Mouse (Mus musculus): ENCODE measurements at regions not wholly inside any gene's neighbourhood (a gene's known extent, or its start where the extent isn't known, plus 50 kb on each side); places are given as distances from the start of the nearest gene placed in this dataset.
A peak's percentile ranks its signal among the peaks of the same experiment; 100 is the strongest.

DNA sequence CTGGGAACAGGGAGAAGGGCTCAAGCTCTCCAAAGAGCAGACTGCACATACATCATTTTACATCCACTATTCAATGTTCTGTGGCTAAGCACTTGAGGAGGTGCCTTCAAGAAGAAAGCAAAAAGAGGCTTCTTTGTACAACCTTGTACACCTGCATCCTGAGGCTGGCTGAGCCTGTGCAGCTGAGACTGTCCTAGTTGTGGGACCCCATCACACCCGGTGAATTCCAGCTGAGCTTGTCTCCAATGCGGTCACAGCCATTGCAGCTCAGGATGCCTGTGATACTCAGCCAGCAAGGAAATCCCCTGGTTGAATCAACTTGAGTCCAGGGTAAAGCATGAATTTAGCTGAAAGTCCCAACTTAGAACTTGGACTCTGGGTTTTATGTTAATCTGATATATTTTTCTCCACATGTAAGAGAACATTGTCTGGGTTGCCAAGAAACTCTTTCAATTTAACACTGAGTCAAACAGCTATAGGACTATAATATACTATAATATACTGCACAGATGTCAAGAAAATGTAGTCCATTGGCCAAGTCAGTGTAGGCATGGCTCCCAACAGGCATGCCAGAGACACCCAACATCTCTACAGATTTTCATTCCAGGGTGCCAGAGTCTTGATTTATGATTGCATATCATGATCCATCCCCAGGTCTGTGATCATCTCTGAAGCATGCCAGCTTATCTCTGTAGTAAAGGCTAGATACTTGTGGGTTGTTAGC, 599.2 kb downstream of the Pard3 start:
- DNase-seq (ENCODE audit: low spot score in 2 of 2), result no peak

DNA sequence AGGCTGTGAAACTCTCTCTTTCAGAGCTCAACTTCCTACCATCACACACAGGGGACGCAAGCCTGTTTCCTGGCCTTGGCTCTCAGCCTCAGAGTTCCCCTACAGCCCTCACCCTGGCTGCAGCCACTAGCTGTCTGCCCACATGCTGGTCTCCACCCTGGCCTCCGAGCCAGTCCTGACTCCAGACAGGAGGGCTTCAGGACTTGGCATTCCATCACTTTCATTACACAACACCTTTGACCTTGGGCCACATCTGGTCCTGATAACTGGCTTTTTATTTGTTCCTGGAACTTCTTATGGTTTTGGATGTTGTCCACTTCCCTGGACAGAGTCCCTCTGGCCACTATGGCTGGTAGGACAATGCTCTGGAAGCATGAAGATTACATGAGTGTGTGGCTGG, 602.9 kb downstream of the Pard3 start:
- no peak for DNase-seq (ENCODE audit: low spot score in 2 of 2)

GRCm38 (mm10) chr8:127668991-127669390, 605.3 kb downstream of the Pard3 start:
- DNase-seq (ENCODE audit: low spot score in 2 of 2), result no peak

DNA sequence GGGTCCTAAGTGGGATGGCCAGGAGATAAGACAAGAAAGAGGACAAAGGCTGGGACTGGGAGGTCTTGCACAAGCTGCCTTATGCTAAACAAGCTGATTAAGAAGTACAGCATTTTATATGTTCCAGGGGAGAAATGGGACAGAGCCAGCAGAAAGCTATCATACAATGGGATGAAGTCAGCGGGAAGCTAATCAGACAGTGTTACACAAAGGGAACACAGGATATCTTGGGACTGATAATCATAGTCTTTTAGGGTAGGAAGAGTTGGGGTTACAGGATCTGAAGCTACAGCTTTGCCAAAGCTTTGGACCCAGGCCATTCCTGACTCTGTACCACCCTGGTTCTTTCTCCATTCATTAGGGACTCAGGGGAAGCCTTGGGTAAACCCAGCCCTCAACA, 610.4 kb downstream of the Pard3 start:
- no peak for DNase-seq (ENCODE audit: low spot score in 2 of 2)

GRCm38 (mm10) chr8:127675377-127675776, 611.7 kb downstream of the Pard3 start:
- DNase-seq (ENCODE audit: low spot score in 2 of 2), result no peak

DNA sequence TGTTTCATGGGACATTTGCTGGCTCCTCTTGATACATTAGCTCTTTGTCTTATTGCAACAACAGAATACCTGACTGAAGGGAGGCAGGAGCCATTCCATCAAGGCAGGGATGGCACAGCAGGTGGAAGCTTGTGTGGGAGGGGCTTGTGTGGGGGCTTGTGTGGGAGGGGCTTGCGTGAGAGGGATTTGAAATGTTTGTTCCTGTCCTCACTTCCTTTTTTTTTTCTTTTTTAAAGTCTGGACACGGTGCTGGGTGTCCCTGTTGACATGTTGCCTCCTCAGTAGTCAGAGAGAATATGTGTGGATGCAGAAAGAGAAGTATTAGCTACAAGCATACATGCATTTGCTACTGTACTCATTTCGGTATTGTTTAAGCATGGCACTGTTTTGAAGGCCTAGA, 616.5 kb downstream of the Pard3 start:
- no peak for DNase-seq (ENCODE audit: low spot score in 2 of 2)

DNA sequence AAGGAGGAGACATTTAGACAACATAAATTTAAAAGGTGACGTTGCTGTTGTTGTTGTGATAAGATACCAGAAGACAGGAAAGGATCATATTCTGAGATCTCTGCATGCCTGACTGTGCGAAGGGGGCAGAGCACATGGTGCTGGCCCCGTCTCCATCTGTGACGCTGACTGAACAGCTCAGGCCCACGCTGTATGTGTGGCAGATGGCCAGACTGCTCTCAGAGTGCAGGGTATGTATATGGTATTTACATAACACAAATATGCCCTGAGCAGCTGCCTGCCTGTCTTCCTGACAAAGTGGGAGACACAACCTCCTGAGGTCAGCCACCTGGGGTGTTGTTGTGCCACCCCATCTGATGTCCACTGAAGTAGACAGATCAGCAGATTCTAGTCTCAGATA, 620.5 kb downstream of the Pard3 start:
- peak in 1 of 2 experiments; percentile 16 for DNase-seq (ENCODE audit: low spot score in 2 of 2)

- DNase-seq (ENCODE audit: low spot score in 2 of 2), result no peak
Observed at GRCm38 (mm10) chr8:127690792-127691191, 627.1 kb downstream of the Pard3 start.

GRCm38 (mm10) chr8:127698404-127698803, 634.7 kb downstream of the Pard3 start:
- DNase-seq (ENCODE audit: low spot score in 2 of 2), result no peak

DNA sequence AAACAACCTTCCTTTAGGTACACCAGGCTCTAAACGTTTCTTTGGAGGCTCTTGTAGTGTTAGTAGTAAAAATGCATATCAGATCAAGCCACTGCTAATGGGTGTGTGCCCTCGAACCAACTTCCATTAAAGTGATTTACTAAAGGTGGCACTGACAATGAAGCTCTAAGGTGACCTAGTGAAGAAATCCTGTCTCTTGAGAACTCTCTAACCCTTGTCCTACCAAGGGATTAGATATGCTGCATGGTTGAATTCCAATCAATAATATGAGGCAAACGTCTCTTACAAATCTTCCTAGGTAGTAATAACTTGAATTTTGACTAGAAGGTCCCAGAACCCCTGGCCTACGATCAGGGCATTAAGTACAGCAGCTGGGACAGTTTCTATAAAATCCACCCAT, 640.7 kb downstream of the Pard3 start:
- DNase-seq (ENCODE audit: low spot score in 2 of 2), result no peak

GRCm38 (mm10) chr8:127706051-127706835, 642.5 kb downstream of the Pard3 start:
- DNase-seq (ENCODE audit: low spot score in 2 of 2), result peak; percentile 55 to 84

DNA sequence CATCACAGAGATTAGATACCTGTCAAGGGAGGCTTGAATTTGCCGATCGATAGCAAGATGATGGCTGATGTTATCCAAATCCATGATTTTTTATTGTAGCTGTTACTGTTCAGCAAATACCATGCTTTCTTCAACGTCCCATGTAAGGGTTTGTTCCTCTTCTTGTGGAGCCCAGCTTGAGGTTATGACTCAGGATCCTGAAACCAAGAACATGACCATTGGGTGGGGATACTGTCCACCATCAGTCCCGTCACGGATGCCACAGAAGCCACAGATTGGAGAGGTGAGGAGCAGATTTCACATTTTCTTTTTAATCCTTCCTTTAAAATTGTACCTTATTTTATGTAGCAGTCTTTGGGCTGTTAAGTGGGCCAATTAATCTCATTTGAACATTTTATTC, 645.7 kb downstream of the Pard3 start:
- no peak for DNase-seq (ENCODE audit: low spot score in 2 of 2)

GRCm38 (mm10) chr8:127715097-127715496, 643.3 kb upstream of the Nrp1 start:
- no peak for DNase-seq (ENCODE audit: low spot score in 2 of 2)

- no peak for DNase-seq (ENCODE audit: low spot score in 2 of 2)
Observed at GRCm38 (mm10) chr8:127717969-127718368, 640.4 kb upstream of the Nrp1 start.

- no peak for DNase-seq (ENCODE audit: low spot score in 2 of 2)
Observed at GRCm38 (mm10) chr8:127719881-127720280, 638.5 kb upstream of the Nrp1 start.

- no peak for DNase-seq (ENCODE audit: low spot score in 2 of 2)
Observed at GRCm38 (mm10) chr8:127720593-127721290, 637.7 kb upstream of the Nrp1 start.

DNA sequence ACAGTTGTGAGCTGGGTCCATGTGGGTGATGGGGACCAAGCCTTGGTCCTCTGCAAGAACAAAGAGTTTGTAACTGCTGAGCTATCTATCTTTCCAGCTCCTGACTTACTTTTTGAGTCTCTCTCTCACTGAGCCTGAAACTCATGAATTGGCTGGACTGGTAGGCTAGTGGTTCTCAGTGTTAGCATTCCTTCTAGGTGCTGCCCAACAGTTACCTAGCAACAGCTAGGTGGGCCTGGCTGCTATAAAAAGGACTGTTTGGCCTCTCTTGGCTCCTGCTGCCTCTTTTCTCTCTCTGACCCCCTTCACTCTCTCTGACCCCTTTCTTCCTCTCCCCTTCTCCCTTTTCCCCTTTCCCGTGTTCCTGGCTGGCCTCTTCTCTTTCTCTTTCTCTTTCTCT, 636.8 kb upstream of the Nrp1 start:
- no peak for DNase-seq (ENCODE audit: low spot score in 2 of 2)

GRCm38 (mm10) chr8:127734059-127734458, 624.3 kb upstream of the Nrp1 start:
- DNase-seq (ENCODE audit: low spot score in 2 of 2), result no peak

DNA sequence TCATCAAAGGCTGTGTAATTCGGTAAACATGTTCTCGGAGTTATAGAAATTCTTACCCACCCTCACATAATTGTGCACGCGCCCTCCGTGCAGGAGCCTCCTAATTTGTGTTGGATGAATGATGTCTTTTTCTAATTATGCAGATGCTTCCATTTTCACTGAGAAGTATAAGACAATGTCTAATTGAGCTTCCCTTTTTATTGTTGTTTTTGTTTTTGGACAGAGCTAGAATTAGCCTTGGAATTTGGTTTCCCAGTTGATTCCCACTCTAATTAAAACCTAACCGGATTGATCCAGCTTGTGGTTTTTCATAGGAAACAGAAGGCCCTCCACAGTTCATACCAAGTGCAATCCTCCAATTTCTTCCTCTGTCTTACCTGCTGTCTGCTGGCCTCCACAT, 616.2 kb upstream of the Nrp1 start:
- DNase-seq (ENCODE audit: low spot score in 2 of 2), result no peak

- DNase-seq (ENCODE audit: low spot score in 2 of 2), result no peak
Observed at GRCm38 (mm10) chr8:127745221-127745620, 613.2 kb upstream of the Nrp1 start.

- DNase-seq (ENCODE audit: low spot score in 2 of 2), result no peak
Observed at GRCm38 (mm10) chr8:127746456-127746855, 611.9 kb upstream of the Nrp1 start.

DNA sequence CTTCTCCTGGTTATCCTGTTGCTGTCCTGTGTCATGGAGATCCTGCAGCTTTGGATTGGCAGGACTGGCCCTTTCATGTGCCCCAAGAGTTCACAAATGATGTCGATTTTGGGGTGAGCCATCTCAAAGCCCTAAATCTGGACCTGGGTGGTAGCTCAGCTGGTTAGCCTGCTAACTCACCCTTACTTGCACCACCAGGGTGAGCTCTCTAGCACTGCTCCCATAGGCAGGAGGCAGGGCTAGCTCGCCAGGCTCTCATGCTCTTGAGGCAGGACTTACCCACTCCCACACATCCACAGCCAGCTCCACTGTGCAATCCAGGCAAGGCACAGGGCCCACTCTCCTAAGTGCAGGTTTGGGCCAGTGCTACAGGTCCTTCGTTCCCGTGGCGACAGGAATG, 605.5 kb upstream of the Nrp1 start:
- no peak for DNase-seq (ENCODE audit: low spot score in 2 of 2)
